Mouse (Mus musculus) heart, postnatal 4 days (tissue): ENCODE measurements around the gene Phlda1. TPM values are rescaled to one million over a fixed set of nuclear protein-coding genes. Genes with fewer than 3 reads are reported as not detected.

Source experiments
- DNase-seq: peaks from one replicate; pipeline ENCODE4 v3.0.0; 2021
- total RNA-seq, 2 experiments: library from RNA; stranded (reverse); gene quantifications; 2 replicates each; pipeline ENCODE4 v1.2.3; 2021

Gene Phlda1
- total RNA-seq, 2 experiments from 2014 or later = 33.7 to 35.1 TPM

GRCm38 (mm10) chr10:111506926-111507459 lies 907 bp downstream of the Phlda1 start:
- DNase-seq = peak; percentile 54

DNA sequence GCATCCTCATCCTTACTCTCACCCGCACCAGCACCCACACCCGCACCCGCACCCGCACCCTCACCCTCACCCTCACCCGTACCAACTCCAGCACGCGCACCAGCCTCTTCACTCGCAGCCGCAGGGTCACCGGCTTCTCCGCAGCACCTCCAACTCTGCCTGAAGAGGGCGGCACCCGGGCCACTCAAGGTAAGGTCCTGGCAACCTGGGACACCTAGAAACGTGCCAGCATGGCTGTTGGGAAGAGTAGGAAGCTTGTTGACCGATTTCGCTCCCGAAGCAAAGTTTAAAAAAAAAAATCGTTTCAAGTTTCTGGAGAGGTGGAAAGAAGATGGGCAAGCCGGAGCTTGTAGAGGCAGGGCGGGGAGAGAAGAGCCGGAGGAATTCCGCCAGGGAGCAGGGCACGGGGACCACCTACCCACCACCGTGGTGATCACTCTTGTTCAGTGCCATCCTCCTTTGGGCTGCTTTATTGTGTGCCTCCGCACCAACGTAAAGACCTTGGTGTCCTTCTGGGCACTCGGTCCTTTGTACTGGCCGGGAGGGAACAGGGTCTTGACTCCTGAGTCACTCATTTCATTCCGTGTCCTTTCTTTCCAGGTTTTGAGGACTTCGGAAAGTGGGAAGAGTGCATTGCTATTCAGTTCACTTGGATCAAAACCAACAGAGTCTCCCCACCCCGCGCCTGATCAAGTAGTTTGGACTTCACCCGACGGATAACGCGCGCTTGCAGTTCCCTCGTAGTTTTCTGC lies 1.6 kb downstream of the Phlda1 start:
- DNase-seq = peak; percentile 72

DNA sequence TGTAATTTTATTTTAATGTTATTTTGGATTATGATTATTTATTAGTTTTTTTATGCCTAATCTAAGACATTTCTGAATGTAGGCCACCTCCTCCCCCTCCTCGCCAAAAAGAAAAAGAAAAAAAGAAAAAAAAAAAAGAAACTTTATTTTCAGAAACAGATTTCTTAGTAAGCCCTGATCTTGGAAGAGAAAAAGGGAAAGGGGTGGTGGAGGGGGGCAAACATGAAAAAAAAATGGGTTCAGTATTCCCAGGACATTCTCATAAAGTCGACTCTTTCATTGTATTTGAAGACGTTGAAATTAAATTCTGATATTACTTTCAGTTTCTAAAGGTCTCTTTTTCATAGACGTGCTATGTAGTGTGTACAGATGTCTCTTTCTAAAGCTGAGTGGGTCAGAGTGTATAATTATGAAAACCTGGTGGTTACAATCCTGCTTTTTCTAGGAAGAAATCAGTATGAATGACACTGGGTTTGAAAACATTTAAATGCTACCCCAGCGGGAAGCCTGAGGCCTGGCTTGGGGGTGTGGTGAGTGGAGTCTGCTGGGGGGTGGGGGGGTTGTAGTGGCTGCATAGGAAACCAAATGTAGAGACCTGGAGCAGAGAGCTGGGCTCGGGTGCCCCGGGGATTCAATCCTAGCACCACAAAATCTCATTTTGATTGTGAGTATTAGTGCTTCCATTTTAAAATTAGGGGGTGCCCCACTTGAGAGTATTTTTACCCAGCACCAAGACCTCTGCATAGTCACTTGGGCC lies 2.4 kb downstream of the Phlda1 start:
- no peak for DNase-seq

GRCm38 (mm10) chr10:111509103-111509784 lies 3.2 kb downstream of the Phlda1 start:
- no peak for DNase-seq

GRCm38 (mm10) chr10:111509981-111510380 lies 3.9 kb downstream of the Phlda1 start:
- no peak for DNase-seq

GRCm38 (mm10) chr10:111510798-111511197 lies 4.7 kb downstream of the Phlda1 start:
- DNase-seq = no peak

DNA sequence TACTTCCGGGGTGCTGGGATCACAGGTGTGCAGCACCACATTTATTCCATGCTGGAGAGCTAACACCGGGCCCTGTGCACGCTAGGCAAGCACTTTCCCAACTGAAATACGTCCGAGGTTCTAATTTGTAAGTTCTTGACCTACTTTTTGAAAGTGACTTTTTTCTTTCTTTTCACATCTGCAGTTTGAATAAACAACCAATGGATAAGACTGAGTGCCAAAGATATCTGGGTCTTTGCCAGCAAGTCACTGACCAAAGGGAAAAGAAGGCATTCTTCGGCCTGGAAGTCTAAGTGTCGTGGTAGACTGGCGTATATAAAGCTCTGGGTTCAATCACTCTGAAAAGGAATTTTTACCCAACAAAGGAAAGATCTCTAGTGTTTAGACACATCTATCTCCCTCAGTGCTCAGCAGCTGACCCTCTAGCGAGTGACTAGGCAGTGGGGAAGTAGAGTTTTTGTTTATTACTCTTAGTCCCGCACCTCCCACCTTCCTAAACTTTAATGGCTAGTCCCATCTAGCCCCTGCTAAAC lies 6.0 kb downstream of the Phlda1 start:
- peak; percentile 31 for DNase-seq

DNA sequence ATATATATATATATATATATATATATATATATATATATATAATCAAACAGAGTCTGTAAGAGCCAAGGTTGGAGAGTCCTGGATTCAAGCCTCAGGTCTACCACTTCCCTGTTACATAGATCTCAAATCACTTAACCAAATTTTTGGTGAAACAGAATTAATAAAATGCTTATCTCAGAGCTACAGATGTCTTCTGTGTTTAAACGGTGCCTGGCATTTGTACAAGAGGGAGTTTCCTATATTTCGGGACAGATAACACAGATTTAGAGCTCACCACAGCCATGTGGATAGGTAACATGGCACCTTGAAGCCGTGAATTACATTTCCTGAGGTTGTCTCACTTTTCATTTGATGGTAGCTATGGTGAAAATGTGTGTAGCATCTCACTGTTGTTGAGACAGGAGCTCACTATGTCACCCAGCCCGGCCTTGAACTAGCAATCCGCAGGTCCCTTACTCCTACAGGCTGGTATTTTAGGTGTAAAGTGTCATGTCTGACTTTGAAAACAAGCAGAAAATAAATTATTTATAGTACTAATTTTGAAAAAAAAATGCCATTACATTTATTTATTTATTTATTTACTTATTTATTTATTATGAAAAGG lies 8.3 kb downstream of the Phlda1 start:
- no peak for DNase-seq

DNA sequence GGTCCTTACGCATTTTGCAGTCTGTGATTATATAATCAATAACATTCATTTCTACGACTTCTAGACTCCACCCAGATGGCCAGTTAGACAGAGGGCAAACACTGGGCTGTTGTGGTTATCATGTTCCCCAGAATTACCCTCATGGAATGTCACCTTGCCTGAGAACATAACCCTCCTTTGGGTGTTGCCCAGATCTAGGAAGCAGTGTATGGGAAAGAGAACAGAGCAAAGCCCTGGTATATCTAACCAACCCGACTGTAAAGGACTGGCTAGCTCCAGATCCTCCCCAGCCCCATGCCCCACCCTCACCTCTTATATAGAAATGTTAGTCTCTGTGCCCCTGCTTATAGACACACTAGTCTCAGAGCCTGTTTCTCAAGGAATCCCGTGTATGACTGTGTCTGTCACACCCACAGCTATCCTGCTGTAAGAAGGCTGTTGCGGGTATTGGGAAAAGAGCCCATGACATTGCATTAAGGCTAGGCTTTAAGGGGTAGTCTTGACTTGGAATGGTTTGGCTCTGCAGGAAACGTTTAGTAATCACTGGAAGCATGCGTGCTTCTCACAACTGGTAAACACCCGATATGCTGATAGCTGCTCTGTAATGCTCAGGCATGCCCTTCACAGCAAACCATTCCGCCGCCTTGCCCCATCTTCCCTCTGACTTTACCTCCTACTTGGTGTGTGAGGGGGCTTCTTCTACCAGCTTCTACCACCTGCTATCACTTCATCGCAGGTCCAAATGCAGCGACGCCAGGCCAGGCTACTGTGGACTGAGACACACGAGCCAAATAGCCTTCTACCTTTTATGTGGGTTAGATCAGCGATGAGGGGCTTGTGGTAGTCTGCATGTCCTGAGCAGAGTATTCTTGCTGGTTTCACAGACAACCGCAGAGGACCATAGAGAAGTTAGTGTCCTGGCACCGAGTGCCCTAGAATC lies 9.3 kb downstream of the Phlda1 start:
- DNase-seq = no peak

GRCm38 (mm10) chr10:111516172-111516588 lies 10.1 kb downstream of the Phlda1 start:
- DNase-seq = peak; percentile 54

DNA sequence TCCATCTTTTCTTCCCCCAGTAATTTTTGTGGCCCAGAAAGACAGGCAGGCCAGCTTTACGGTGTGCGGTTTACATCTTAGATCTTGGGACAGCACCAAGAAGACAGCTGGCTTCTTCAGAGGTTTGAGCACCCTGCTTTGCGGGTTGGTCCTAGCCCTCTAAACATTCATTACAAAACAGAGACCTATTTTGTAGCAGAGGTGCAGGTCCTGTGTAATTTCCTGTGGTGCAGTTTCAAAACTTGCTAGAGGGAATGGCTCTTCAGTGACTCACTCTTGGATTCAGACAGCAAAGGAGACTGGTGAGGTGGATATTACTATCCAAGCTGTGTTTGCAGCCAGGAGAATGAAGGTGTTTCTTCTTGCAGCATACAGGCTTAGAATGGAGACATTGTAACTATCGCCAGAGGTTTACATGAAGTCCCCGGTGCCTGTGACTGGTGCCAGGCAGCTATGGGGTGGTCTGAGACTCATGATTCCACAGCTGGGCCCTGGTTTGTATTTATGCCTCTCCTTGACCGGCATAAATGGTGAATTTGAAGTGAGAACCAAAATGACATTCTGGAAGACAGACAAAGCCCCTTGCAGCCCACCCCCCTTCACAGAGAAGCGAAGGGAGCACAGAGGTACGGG lies 10.8 kb downstream of the Phlda1 start:
- DNase-seq = no peak

DNA sequence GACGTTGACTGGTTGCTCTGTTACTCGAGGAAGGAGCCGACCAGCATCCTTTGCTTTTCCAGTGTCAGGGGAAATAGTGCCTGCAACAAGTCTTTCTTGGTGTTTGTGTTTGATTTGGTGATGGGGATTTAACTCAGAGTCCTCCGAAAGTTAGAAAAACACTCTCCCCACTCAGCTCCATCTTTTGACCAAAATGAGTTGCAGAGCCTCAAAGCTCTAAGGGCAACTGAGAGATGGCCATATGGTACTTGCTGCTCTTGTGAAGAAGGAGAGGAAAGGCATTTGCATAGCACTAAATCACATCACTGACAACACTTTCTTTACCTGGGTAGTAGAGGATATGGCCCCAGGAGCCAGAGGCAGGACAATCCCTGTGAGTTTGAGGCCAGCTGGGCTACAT lies 12.3 kb downstream of the Phlda1 start:
- DNase-seq = no peak

DNA sequence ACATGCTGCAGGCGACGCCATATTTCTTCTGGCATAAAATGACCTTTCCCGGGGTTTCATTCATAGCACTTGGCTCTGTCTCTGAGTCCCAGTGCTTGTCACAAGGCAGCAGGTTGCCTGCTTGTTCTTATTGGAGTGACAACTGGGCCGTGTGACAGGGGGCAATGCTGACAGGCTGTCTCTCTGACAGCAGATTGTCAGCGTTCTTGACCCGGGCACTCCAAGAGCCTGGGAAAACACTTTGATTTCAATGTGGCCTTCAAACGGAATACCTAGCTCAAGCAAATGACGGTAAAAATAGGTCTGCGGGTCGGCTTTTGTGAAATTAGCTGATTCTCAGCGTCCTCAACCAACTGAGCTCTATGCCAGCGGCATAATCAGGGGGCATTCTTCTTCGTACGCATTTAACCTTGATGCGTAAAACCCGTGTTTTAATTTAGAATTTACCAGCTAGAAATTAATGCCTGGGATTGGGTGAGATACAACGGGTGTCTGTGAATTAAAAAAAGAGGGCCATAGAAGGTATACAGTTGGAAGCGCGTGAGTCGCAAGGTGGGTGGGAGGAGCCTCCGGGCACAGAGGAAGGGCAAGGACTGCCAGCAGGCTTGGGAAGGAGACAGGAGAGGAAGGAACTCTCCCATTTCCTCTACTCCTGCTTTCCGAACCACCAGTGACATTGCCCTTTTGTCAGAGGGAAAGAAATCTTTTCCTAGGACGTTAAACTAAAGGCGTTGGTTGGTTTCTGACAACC lies 13.7 kb downstream of the Phlda1 start:
- peak; percentile 68 for DNase-seq

DNA sequence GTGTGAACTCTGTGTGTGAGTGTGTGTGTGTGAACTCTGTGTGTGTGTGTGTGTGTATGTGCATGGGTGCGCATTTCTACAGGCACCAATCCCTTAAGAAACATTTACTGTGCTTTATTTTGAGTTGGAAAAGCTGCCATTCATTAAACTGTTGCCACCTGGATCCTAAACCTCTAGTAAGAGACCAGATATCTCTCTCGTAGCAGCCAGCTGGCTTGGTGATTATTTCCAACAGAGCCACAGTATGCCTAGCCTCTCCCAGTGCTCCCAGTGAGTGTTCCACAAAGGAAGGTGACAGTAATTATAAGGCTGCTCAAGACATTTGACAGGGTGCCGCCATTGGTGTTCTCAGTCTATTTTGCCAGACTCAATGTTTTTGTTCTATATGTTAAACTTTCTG lies 14.5 kb downstream of the Phlda1 start:
- no peak for DNase-seq

DNA sequence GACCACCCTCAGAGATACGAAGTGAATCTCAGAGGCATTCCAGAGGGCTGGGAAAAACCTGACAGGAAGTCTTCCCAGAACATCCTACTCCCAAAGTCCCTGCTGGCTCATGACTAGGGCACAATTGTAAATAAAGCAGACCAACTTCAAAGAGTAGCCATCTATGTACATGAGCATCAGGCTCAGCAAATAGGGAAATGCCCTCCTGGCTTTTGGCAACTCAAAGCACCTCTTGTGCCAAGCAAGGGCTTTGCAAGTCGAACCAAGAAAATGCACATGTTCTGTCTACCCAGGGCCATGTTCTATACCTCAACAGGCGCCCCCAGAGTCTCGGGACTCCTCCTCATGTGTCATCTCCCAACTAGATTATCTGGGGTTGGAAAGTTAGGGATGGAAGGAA lies 15.6 kb downstream of the Phlda1 start:
- no peak for DNase-seq

GRCm38 (mm10) chr10:111522230-111522629 lies 16.1 kb downstream of the Phlda1 start:
- DNase-seq = no peak

GRCm38 (mm10) chr10:111523894-111524293 lies 17.8 kb downstream of the Phlda1 start:
- no peak for DNase-seq

GRCm38 (mm10) chr10:111527057-111527456 lies 21.0 kb downstream of the Phlda1 start:
- DNase-seq = no peak

DNA sequence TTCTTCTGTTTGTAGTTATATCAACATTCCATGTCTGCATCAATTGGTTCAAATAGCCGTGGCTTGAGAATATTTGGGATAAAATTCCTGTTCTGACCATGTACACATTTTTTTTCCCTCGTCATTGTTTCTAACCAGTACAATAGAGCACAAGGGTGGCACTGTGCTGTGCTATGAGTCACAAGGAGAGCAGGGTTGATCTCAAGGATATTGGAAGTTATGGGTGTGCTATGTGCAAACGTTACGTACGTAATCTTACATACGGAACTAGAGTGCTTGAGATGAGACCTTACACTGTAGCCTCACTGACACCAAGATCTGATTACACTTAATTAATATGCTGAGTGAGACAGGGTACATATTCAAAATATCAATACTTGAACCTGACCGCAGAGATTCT lies 21.5 kb downstream of the Phlda1 start:
- DNase-seq = no peak

DNA sequence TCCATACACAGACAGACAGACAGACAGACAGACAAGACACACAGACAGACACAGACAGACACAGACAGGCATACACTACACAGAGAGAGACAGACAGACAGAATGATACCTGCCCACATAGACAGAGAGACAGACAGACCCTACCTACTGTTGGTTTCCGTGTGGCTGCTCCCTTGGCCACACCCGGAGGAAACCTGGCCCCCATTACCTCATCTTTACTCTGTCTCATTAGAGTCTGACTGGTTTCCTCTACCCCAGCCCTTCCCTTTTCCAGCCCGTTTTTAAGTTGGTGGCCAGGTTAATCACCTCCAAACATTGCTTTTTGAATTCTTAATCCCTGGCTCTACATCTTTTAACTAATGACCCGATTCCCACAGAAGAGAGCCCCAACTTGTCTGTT lies 22.2 kb downstream of the Phlda1 start:
- no peak for DNase-seq
